Mouse (Mus musculus): ENCODE results near the gene Dlg2. TPM values are rescaled to one million over a fixed set of nuclear protein-coding genes. Genes with fewer than 3 reads are reported as not detected.
A peak's percentile ranks its signal among the peaks of the same experiment; 100 is the strongest.

Gene Dlg2
- total RNA-seq, 2 experiments from 2014 or later: 319 to 325 TPM

DNA sequence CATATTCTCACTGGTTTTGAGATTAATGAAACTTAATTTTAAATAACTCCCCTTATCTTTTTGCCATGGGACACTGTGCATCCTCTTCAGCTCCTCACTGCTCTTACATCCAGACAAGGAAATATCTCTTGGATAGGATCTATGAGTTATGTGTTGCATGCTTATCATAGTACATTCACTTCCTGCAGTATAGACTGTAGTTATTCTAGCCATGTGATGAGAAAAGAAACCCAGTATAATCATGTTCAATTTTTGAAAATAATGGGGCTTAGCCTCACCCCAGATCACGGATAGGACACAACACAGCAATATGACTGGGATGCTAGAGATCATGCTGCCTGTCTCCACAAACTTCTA lies 569.2 kb downstream of the Dlg2 start:
- DNase-seq (ENCODE audit: low spot score in 2 of 2): no peak
- intact Hi-C loops (cut with DNase I): no loop called here

DNA sequence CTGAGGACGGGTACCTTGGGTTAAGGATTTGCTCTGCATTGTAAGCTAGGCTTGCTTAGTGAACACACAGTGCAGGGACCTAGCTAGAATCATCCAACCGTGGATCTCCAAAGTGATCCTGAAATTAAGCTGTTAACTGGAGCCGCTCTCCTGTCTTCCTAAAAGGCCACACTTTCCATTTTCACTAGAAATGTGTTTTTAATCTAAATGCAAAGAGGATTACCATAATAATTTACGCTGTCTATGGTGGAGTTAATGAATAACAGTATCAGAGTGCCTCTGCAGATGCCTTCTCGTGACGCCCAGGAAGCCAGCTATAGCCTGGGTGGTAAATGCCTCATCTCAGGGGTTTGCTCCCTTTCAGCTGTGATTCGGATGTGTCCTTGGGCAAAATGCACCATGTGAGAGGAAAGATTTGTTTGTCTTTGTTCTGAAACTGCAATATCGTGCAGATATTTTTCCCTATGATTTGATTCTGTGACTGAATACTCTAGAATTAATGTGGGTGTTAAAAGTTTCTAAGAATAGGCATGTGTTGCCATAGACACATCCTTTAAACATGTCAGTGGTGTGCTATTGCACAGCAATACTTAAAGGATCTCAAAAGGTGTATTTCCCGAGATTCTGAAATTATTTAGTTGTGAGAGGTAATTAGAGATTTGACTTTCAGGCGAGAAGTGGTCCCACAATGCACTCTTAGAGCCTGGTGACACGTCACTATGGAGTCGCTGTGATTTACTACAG lies 587.0 kb downstream of the Dlg2 start:
- peak; percentile 17 to 43 for DNase-seq (ENCODE audit: low spot score in 2 of 2)
- intact Hi-C loops (cut with DNase I): no loop called here

DNA sequence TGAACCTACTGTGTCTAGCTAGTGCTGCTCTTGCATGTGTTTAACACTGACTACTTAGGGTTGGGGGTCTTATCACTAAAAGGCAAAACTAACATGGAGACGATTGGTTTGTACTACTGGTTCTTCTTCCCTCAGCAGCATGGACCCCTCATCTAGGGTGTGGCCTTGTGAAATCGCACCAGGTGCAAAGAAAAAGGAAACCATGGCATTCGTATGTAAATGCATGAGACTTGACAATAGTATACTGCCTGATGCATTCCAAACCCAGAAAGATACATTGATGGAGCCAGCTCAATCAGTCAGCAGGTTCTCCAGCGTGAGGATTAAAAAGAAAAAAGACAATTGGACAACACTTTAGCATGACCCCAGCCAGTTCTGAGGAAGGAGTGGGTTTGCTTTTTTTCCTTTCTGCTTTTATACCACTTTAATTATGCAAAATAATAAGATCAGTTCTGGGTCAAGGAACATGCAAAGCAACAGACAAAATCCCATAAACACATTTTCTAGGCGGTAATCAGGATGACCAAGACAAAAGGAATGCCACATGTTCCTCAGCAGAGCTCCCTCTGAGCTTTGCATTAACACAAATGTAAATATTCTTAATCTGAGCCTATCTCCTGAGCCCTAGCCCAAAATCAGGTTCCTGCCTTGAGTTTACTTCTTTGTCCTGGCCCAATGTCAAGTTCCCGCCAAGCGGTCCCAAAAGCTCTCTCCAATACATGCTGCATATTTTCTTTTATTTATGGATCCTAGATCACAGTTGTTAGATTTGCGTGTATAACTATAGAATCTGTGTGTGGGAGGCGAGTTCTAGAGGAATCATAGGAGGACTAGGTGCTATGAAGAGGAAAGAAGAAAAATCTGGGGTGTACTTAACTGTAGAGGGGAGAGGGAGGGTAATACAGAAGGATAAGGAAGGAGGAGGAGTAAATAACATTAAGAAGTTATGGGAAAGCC lies 595.6 kb downstream of the Dlg2 start:
- intact Hi-C loops (cut with DNase I): loop anchor here (10.0 kb wide), 1 partner anchor 147 kb away; no protein-coding TSS in a partner anchor
- peak in 1 of 2 experiments; percentile 75 for DNase-seq (ENCODE audit: low spot score in 2 of 2)

DNA sequence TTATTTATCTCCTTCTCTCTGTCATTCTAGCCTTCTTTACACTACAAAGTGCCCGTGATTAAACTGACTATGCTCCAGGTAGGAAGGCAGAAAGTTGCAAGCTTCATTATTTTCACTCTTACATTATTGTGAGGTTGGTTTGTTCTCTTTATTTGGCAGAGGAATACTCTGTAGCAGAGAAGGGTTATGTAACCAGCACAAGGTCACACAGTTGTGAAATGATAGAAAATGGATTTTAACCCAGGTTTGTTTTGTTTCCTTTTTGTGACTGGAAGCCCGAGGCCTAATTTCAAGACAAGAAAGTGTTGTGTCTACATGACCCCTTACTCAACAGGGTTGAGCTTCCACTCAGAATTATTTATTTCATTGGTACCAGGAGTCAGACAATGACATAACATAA lies 609.6 kb downstream of the Dlg2 start:
- DNase-seq (ENCODE audit: low spot score in 2 of 2): no peak
- intact Hi-C loops (cut with DNase I): no loop called here

DNA sequence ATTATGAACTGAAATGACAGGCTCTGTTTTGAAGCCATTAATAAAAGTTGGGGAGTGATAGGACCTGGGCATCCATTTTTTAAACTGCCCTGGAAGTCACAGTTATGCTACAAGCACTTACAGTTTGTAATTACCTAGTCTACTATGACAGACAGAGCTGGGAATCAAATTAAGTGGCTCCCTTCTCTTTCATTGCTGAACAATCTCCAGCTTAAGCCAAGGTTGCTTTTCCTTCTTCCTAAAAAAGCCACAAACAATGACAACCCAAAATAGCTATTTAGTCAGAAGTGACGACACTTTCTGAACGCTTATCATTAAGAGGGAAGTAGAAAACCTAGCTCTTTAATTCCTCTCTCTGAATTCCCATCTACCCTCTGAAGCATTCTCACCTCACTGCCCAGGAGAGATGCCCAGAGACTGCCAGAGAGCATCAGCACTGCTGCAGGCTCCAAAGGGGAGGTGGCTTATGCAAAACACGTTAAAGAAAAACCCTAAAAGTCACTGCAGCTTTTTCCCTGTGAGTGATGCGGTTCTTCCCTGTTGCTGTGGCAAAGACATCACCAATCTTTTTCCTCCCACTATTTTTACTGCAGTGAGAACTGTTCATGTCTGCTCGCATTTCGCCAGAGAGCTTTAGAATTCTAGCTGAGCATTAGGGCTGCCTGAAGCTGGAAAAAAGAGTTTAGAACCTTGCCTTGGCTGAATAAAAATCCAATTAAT lies 612.9 kb downstream of the Dlg2 start:
- DNase-seq (ENCODE audit: low spot score in 2 of 2): peak; percentile 60 to 84
- intact Hi-C loops (cut with DNase I): no loop called here

DNA sequence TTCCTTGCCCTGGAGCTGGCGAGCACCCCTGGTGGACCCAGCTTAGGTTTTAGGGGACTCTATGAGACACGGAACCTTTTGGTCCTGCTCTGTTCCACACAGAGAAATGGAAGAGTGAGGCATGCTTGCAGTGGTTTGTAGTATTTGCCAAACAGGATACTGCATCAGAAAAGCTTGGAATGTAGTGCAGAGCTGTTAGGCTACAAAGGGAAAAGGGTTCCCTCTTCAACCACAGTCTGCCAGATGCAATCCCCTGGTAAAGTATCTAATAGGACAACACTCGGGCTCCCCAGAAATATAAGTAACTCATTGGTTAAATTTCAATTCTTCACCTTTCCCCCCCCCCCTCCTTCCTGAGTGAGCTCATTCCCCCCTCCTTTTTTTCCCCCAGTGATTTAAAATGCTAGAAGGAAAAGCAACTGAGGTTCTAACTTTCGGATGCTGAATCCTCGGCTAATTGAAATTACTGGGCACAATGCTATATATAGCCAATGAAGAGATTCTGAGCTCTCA lies 613.9 kb downstream of the Dlg2 start:
- intact Hi-C loops (cut with DNase I): loop anchor here (5.0 to 10.0 kb wide), 2 partner anchors 127 to 344 kb away; no protein-coding TSS in a partner anchor
- peak in 1 of 2 experiments; percentile 38 for DNase-seq (ENCODE audit: low spot score in 2 of 2)

DNA sequence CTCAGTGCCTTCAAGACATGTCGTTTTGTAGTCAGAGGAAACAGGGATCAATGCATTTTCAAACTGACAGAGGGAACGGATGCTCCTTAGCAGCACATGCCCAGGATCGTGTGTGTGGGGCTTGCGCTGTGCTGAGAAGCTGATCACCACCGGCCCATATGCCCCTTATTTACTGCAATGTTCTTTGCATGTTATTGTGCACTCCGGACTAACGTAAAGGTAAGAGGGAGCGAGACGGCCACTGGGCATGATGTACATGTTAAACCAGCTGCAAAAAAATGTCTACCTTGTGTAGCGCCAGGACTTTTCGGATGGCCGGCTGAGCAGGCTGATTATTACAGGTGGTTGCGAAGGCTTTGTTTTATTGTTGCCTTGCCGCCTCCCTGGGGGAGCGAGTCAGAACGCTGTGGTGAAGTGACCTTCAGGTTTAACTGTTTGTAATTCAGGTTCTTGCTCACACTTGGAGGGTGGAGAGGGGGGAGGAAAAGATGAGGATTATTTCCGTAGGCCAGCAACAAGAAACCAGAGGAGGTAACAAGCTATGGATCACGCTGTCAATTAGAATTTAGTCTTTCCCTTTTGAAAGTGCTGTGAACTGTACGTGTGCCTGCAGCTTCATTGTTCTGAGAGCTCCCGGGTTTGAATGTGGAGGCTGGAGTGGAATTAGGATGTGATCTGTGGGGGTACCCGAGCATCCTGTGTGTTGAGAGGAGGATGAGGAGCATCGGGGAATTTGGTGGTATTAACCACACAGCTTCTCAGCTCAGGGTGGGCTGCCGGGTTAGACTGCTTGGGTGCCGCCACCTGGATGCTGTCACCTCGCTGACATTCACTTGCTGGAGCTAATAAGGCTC lies 614.6 kb downstream of the Dlg2 start:
- intact Hi-C loops (cut with DNase I): loop anchor here (5.0 to 10.0 kb wide), 2 partner anchors 126 to 344 kb away; no protein-coding TSS in a partner anchor

DNA sequence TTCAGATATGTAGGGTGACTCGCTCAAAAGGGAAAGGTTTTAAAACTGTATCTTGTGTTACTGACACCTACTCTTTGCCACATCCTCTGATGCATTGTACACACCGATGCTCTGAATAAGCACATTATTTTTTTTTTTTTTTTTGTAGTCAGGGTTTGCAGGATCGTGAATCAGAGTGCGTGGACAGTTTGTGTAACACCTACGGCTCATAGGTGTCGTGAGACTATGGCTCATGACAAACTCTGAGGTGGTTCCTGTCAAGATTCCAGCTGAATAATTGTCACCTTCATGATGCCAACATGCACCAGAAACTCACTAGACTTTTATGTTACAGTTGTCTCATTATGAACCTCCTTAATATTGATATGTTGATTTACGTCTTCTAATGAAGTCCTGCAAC lies 620.0 kb downstream of the Dlg2 start:
- peak in 1 of 2 experiments; percentile 81 for DNase-seq (ENCODE audit: low spot score in 2 of 2)
- intact Hi-C loops (cut with DNase I): loop anchor here (10.0 kb wide), 1 partner anchor 338 kb away; no protein-coding TSS in a partner anchor

More for the DNA sequence above, 614.6 kb downstream of the Dlg2 start:
- peak; percentile 53 to 62 for DNase-seq (ENCODE audit: low spot score in 2 of 2)

DNA sequence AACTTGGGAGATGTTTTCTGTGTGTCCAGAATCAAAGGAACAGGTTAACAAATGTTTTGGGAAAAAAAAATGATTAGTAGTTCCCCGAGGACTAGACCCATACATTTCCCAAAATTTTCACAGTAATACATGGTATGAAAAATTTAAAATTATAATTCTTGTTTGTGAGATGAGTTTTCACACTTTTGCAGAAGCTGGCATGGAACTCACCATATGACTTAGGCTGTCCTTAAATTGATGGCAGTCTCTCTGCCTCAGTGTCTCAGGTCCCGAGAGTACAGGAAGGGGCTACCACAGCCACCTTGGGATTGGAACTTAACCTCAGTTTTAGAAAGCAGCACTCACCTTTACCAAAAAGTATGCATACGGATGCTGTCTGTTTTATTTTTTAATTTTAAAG lies 622.0 kb downstream of the Dlg2 start:
- peak in 1 of 2 experiments; percentile 54 for DNase-seq (ENCODE audit: low spot score in 2 of 2)
- intact Hi-C loops (cut with DNase I): loop anchor here (10.0 kb wide), 1 partner anchor 336 kb away; no protein-coding TSS in a partner anchor

DNA sequence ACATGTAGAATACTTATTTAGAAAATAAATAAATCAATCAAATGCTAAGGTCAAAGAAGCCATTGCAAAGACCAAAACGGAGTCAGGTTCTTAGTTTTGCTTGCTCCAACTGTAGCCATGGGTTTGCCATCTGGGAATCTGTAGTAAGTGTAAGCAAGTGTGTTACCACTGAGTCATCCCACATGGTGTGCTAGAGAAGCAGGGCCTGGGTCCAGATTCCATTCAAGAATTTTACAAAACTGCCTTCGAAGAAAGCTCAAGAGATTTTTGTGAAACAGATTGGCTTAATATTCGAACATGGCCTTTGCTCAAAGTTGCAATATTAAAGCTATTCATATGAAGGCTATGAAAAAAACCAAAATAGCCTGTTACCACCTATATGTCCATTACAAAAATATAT lies 633.1 kb downstream of the Dlg2 start:
- intact Hi-C loops (cut with DNase I): no loop called here
- DNase-seq (ENCODE audit: low spot score in 2 of 2): peak in 1 of 2 experiments; percentile 83

DNA sequence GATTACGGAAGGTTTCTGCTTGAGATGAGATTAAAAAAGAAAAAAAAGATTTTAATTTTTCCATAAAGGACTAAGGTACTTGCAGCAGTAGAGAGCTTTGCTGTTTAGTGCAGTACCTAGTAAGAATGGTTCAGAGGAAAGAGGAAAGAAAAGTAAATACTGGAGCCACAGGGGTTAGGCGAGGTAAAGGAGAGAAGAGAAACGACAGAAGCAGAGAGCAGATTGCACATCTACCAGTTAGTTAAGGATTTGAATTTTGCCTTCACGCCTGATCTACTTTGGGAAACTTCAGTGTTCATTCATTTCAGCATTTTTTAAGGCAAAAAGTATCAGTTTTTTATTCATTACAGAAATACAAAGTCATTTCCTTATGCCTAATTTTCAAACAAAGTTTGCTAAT lies 655.7 kb downstream of the Dlg2 start:
- peak in 1 of 2 experiments; percentile 55 for DNase-seq (ENCODE audit: low spot score in 2 of 2)

DNA sequence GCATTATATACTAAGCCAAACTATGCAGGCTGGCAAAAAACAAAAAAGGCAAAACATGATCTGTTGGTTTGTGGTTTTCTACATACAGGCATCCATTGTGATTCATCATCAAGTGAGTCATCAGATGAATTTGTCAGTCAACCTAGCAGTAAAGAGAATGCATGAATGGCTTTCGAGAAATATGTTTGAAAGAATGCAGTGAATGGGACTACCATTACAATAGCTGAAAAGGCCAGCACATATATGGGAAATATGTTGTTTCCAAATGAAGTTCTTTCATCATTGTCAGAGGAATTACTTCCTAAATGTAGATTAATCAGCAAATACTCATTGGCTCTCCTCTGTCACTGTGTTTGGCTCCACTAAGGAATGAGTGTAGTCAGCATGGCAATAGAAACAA lies 677.6 kb downstream of the Dlg2 start:
- DNase-seq (ENCODE audit: low spot score in 2 of 2): no peak
- intact Hi-C loops (cut with DNase I): no loop called here

More for the DNA sequence above, 655.7 kb downstream of the Dlg2 start:
- intact Hi-C loops (cut with DNase I): loop anchor here (5.0 kb wide), 1 partner anchor 85 kb away; no protein-coding TSS in a partner anchor

DNA sequence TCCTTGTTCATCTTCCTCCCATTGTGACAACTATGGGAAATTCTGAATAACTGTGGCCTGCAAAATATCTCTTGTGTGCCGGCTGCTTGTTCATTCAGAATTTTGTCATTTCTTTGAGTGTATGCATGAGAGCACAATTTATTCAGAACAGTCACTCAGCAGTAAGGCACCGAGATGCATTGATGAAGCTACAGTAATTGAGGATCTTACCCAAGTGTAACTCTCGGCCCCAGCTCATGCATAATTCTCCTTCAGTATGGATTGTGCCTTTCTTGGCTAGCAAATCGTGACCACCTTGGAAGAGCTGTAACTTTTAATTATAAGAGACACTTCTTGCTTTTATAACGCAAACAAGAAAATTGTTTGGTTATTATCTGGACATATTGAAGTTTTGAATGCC lies 682.7 kb downstream of the Dlg2 start:
- intact Hi-C loops (cut with DNase I): no loop called here
- DNase-seq (ENCODE audit: low spot score in 2 of 2): no peak

DNA sequence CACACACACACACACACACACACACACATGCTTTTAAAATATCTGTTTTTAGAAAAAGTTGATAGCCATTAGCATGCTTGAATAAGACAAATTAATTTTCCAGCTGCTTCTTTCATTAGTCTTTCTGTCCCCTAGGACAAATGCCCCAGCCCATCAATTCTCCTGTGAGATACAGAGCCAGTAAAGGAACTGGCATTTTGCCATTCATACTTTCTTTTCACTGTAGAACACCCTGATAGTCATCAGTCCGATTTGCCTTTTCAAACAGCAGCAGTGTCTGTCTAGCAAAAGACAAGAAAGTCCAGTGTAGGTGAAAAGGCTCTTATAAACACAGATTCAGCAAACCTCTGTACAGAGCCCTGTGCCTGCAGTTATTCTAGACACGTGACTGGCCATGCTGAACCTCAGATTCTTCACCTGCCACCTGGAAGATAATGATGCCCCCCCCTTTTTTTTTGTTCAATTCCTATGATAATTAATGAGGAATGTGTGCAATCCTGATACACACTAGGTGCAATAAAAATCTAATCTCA lies 685.2 kb downstream of the Dlg2 start:
- no peak for DNase-seq (ENCODE audit: low spot score in 2 of 2)
- intact Hi-C loops (cut with DNase I): no loop called here

DNA sequence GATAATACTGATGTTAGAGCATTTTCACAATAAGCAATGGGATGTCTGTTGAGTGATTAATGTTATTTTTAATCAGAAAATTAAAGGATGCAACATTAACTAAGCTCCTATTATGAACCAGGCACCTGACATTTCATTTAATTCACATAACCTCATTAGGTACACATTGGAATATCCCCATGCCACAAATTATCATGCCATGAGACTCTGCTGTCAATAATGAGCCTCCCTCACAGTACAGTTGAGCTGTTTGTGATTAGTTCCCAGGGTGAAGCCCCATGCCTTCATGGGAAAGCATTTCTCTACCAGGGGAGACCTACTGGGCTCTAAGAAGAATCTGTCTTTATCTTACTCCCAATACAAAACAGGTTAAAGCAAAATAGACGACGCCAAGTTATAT lies 697.1 kb downstream of the Dlg2 start:
- no peak for DNase-seq (ENCODE audit: low spot score in 2 of 2)
- intact Hi-C loops (cut with DNase I): no loop called here

DNA sequence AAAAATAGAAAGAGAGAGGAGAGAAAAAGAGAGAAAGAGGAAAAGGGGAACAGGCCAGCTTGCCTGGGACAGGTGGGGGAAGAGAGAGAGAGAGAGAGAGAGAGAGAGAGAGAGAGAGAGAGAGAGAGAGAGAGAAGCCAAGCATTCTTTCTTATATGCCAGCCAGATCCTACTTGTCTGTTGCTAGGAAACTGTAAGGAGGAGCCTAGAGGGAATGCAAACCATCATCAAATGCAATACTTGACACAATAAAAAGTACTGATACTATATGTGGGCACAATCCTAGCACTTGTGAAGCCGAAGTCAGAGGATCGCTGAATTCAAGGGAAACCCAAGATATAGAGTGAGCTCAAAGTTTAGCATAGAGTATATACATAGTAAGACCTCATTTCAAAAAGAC lies 711.7 kb downstream of the Dlg2 start:
- intact Hi-C loops (cut with DNase I): no loop called here

DNA sequence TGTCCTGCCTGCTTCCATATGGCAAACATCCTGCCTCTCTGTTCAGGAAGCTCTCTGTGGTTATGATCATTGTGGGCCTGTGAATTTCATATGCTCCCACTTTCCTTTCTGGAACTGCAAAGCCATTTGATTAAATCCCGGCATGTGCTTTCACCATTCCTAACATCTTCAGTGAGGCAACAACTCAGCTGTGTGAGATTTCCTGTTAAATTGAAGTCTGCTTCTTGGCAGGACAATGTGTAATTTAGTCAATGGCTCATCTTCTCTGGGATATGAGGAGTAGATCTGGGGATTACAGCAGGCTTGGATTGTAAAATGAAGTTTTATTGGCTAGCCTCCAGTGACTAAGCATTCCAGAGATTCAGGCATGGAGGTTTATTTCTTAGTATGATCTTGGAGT lies 722.9 kb downstream of the Dlg2 start:
- intact Hi-C loops (cut with DNase I): no loop called here

More for the DNA sequence above, 711.7 kb downstream of the Dlg2 start:
- DNase-seq (ENCODE audit: low spot score in 2 of 2): no peak

More for the DNA sequence above, 722.9 kb downstream of the Dlg2 start:
- DNase-seq (ENCODE audit: low spot score in 2 of 2): peak in 1 of 2 experiments; percentile 74

Measured in left cerebral cortex, postnatal 25 days (tissue).